ENCODE assay signal across 8 mouse cellular contexts in genomic region chr11:96910003-96910402, GRCm38 (mm10). TPM values are rescaled to one million over a fixed set of nuclear protein-coding genes. Genes with fewer than 3 reads are reported as not detected.
A peak's percentile ranks its signal among the peaks of the same experiment; 100 is the strongest.
DNase-seq lines count a peak whose midpoint lies in the region; ATAC-seq and TF ChIP-seq lines count a peak whose summit lies in the region.

No protein-coding gene starts in this region.

- H3K9ac ChIP-seq in heart, embryonic 11.5 days (ENCODE audit: low read depth, low read length), result no peak overlapping the region

- peak; percentile 95 for DNase-seq in heart, adult 11 months
- peak; percentile 84 for DNase-seq in gastrocnemius, adult 2 months
- DNase-seq in left cerebral cortex, postnatal 10 days (ENCODE audit: extremely low spot score in 1 of 2, low spot score in 2 of 2), result peak; percentile 69 to 85
- DNase-seq in midbrain, embryonic 10.5 days (ENCODE audit: low spot score), result peak; percentile 88
- peak; percentile 76 for DNase-seq in skeletal muscle tissue, adult 2 months (ENCODE audit: low read depth, low spot score)

- no peak overlapping the region for H3K27ac ChIP-seq in heart, embryonic 11.5 days (ENCODE audit: low read depth, low read length)
- no peak overlapping the region for H3K27ac ChIP-seq in gastrocnemius, adult 2 months
- H3K27ac ChIP-seq in midbrain, embryonic 10.5 days (replicated peaks), result peak overlapping the region; percentile 90

- intact Hi-C loops in gastrocnemius, adult 2 months (cut with DNase I), result loop anchor here (1.0 kb wide), 1 partner anchor 43 kb away; no protein-coding TSS in a partner anchor
- intact Hi-C loops in left cerebral cortex, postnatal 10 days (cut with DNase I), result loop anchor here (2.0 to 10.0 kb wide), 2 partner anchors 43 to 115 kb away; partner anchors contain the start of gene Scrn2

- 23% methylated on average over 7 of the region's 7 CpGs for WGBS in heart, embryonic 11.5 days (ENCODE audit: insufficient replicate concordance)
- 27% methylated on average over 7 of the region's 7 CpGs for WGBS in midbrain, embryonic 10.5 days

- H3K27me3 ChIP-seq in heart, embryonic 11.5 days (ENCODE audit: control insufficient read depth, insufficient read depth, low read length), result no peaks in the 10 kb centered on the region
- no peaks in the 10 kb centered on the region for H3K27me3 ChIP-seq in midbrain, embryonic 10.5 days (ENCODE audit: low read depth, poor library complexity, severe bottlenecking)

- H3K4me3 ChIP-seq in heart, embryonic 11.5 days (ENCODE audit: low read depth, low read length), result no peak overlapping the region
- H3K4me3 ChIP-seq in gastrocnemius, adult 2 months, result no peak overlapping the region
- H3K4me3 ChIP-seq in midbrain, embryonic 10.5 days, result no peak overlapping the region

- peak; percentile 94; the same call in 1 of the 2 replicates for TF ChIP-seq CTCF in gastrocnemius, adult 2 months (IDR thresholded peaks at IDR 0.05)

- no peak for ATAC-seq in heart, embryonic 11.5 days (replicated peaks; ENCODE audit: insufficient number of reproducible peaks, low FRiP score, low TSS enrichment)
- peak; percentile 89 for ATAC-seq in common myeloid progenitor, adult 5-6 weeks (replicated peaks; ENCODE audit: low read depth, poor library complexity, severe bottlenecking)
- peak; percentile 78 for ATAC-seq in inflammation-experienced regulatory T-cells, adult 6 months

- H3K4me1 ChIP-seq in heart, embryonic 11.5 days (ENCODE audit: control insufficient read depth, insufficient read depth, low read length), result peaks cover 20% of the 10 kb centered on the region
- peaks cover 66% of the 10 kb centered on the region for H3K4me1 ChIP-seq in midbrain, embryonic 10.5 days

- no peak overlapping the region for H3K4me2 ChIP-seq in heart, embryonic 11.5 days

- H3K36me3 ChIP-seq in heart, embryonic 11.5 days (ENCODE audit: control insufficient read depth, insufficient read depth, low read length), result peaks cover 9% of the 10 kb centered on the region
- H3K36me3 ChIP-seq in midbrain, embryonic 10.5 days, result peaks cover 78% of the 10 kb centered on the region

- no peaks in the 10 kb centered on the region for H3K9me3 ChIP-seq in heart, embryonic 11.5 days (replicated peaks; ENCODE audit: control insufficient read depth, low read length)
- H3K9me3 ChIP-seq in midbrain, embryonic 10.5 days (replicated peaks), result no peaks in the 10 kb centered on the region

RNA-seq across cellular contexts. Expression of gene Cdk5rap3, which starts 6.3 kb away (rescaled TPM):
- polyA plus RNA-seq in heart, embryonic 11.5 days (2014; fragmentation: Nextera tagmentation; extraction: Ambion mirVana), result 52.5 and 60.2 TPM in 2 replicates
- 38.2 and 47.8 TPM in 2 replicates for total RNA-seq in common myeloid progenitor, adult 5-6 weeks (2017)
- 10 to 100 TPM; 21.5 to 24.0 TPM for total RNA-seq in gastrocnemius, adult 2 months (2021)
- 100 to 1,000 TPM in 1 of 3 experiments, 10 to 100 TPM in 2; 93.2 to 124 (median 96.9) TPM for polyA plus RNA-seq in inflammation-experienced regulatory T-cells, adult 6 months (2017; shearing (Covaris generic))
- 10 to 100 TPM; 50.5 to 52.5 TPM for total RNA-seq in left cerebral cortex, postnatal 10 days (2021)
- 116 and 120 TPM in 2 replicates for polyA plus RNA-seq in midbrain, embryonic 10.5 days (2016; fragmentation: Nextera tagmentation; extraction: Ambion mirVana)

RNA-seq across cellular contexts. Expression of gene Prr15l, which starts 17.9 kb away (rescaled TPM):
- 0.23 and 0.50 TPM in 2 replicates for polyA plus RNA-seq in heart, embryonic 11.5 days (2014; fragmentation: Nextera tagmentation; extraction: Ambion mirVana)
- 0.58 TPM in 1 of 2 replicates, not detected in the other for total RNA-seq in common myeloid progenitor, adult 5-6 weeks (2017)
- not detected for total RNA-seq in gastrocnemius, adult 2 months (2021)
- polyA plus RNA-seq in inflammation-experienced regulatory T-cells, adult 6 months (2017; shearing (Covaris generic)), result under 1 TPM; 0.21 to 0.62 (median 0.40) TPM
- total RNA-seq in left cerebral cortex, postnatal 10 days (2021), result not detected
- 0.04 and 0.05 TPM in 2 replicates for polyA plus RNA-seq in midbrain, embryonic 10.5 days (2016; fragmentation: Nextera tagmentation; extraction: Ambion mirVana)

RNA-seq across cellular contexts. Expression of gene Pnpo, which starts 33.8 kb away (rescaled TPM):
- polyA plus RNA-seq in heart, embryonic 11.5 days (2014; fragmentation: Nextera tagmentation; extraction: Ambion mirVana), result 63.9 and 68.0 TPM in 2 replicates
- 24.8 and 31.9 TPM in 2 replicates for total RNA-seq in common myeloid progenitor, adult 5-6 weeks (2017)
- total RNA-seq in gastrocnemius, adult 2 months (2021), result 1 to 10 TPM; 7.4 to 8.2 TPM
- 10 to 100 TPM; 19.0 to 35.1 (median 30.7) TPM for polyA plus RNA-seq in inflammation-experienced regulatory T-cells, adult 6 months (2017; shearing (Covaris generic))
- total RNA-seq in left cerebral cortex, postnatal 10 days (2021), result 10 to 100 TPM; 30.9 to 32.6 TPM
- 28.2 and 32.1 TPM in 2 replicates for polyA plus RNA-seq in midbrain, embryonic 10.5 days (2016; fragmentation: Nextera tagmentation; extraction: Ambion mirVana)
